Mouse (Mus musculus) small intestine, adult 2 months (tissue): ENCODE measurements around the gene Lfng. TPM values are rescaled to one million over a fixed set of nuclear protein-coding genes. Genes with fewer than 3 reads are reported as not detected.

Source experiments
- H3K27ac ChIP-seq: fragments of 200-500 bp; 2 replicates; pipeline ENCODE4 v1.5.1; 2012; ENCODE audit warnings: low read depth, low read length, control low read depth, inconsistent platforms; ENCODE audit not compliant: insufficient read depth
- H3K27me3 ChIP-seq: fragments of 200-500 bp; 2 replicates; pipeline ENCODE4 v1.6.1; 2012; ENCODE audit warnings: mild to moderate bottlenecking, moderate library complexity, low read length, inconsistent platforms; ENCODE audit not compliant: control insufficient read depth, insufficient read depth
- H3K36me3 ChIP-seq: fragments of 200-500 bp; 2 replicates; pipeline ENCODE4 v1.6.1; 2012; ENCODE audit warnings: mild to moderate bottlenecking, low read length, control low read depth, inconsistent platforms; ENCODE audit not compliant: control insufficient read depth, insufficient read depth
- H3K4me1 ChIP-seq: fragments of 200-500 bp; 2 replicates; pipeline ENCODE4 v1.6.1; 2012; ENCODE audit warnings: low read length, inconsistent platforms, mixed read lengths; ENCODE audit not compliant: control insufficient read depth, insufficient read depth, insufficient read length
- H3K4me3 ChIP-seq: fragments of 200-500 bp; 2 replicates; pipeline ENCODE4 v1.5.1; 2012; ENCODE audit warnings: low read depth, mild to moderate bottlenecking, control low read depth, inconsistent platforms, low read length, moderate library complexity
- CTCF ChIP-seq: fragments of 200-500 bp; IDR thresholded peaks from 2 replicates; pipeline ENCODE4 v1.5.1; 2012; ENCODE audit warnings: low read depth, mild to moderate bottlenecking, control low read depth, inconsistent platforms, low read length, moderate library complexity, mixed read lengths; ENCODE audit not compliant: insufficient replicate concordance, insufficient read length; ENCODE audit errors: extremely low read depth
- POLR2A ChIP-seq: fragments of 200-500 bp; IDR thresholded peaks from 2 replicates; pipeline ENCODE4 v1.6.1; 2012; ENCODE audit warnings: low read depth, mild to moderate bottlenecking, control low read depth, inconsistent platforms, low read length, moderate library complexity
- WGBS: fragments of 180-500 bp; shearing (Covaris S2); methylation state at CpG from one replicate; pipeline ENCODE4 v1.1.7; 2018; 5-methylcytosine and 5-hydroxymethylcytosine counted together
- polyA plus RNA-seq: library from polyadenylated mRNA; depleted of rRNA; stranded (reverse); fragments of >200 nt; gene quantifications from 2 replicates; pipeline ENCODE4 v1.2.3, GENCODE M21; 2012

The Lfng gene
- polyA plus RNA-seq, 1 experiment, result 29.9 TPM

- 84% methylated on average over 5 of the region's 5 CpGs for WGBS
- no peak overlapping the region for H3K4me3 ChIP-seq
- no peaks in the 10 kb centered on the region for H3K36me3 ChIP-seq
- H3K4me1 ChIP-seq, result peaks cover 8% of the 10 kb centered on the region
- no peaks in the 10 kb centered on the region for H3K27me3 ChIP-seq
- H3K27ac ChIP-seq, result no peak overlapping the region
- TF ChIP-seq POLR2A (no peak), CTCF (no peak)
These were observed 39.4 kb upstream of the Lfng start for GRCm38 (mm10) chr5:140567751-140568150.

- TF ChIP-seq CTCF (peak; percentile 79; the same call in 1 of the 2 replicates), POLR2A (no peak)
- H3K27ac ChIP-seq, result no peak overlapping the region
- 18% methylated on average over 10 of the region's 10 CpGs for WGBS
- no peaks in the 10 kb centered on the region for H3K36me3 ChIP-seq
- peaks cover 8% of the 10 kb centered on the region for H3K4me1 ChIP-seq
- H3K27me3 ChIP-seq, result no peaks in the 10 kb centered on the region
- H3K4me3 ChIP-seq, result no peak overlapping the region
These were observed 38.7 kb upstream of the Lfng start for GRCm38 (mm10) chr5:140568321-140568970.

DNA sequence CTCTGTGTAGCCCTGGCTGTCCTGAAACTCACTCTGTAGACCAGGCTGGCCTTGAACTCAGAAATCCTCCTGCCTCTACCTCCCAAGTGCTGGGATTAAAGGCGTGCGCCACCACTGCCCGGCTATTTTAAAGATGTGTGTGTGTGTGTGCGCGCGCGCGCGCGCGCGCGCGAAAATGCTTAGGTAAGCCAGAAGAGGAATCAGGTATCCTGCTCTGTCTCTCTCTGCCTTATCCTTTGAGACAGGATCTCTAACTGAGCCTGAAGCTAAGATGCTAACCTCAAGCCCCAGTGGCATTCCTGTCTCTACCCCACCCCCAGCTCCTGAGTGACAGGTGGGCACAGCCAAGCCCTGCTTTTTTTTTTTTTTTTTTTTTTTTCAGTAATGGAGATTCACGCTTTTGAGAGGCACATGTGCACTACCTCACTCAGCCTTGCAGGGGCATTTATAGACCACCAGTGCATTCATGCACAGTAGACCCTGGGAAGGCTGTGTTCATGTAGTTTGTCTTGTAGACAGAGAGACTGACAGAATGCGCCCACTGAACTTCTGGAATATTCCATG lies 38.0 kb upstream of the Lfng start:
- Histone ChIP-seq H3K36me3 (no peaks in the 10 kb centered on the region), H3K27me3 (no peaks in the 10 kb centered on the region), H3K4me1 (peaks cover 8% of the 10 kb centered on the region), H3K27ac (no peak overlapping the region), H3K4me3 (no peak overlapping the region)
- WGBS, result 79% methylated on average over 16 of the region's 16 CpGs
- TF ChIP-seq CTCF, result no peak
- TF ChIP-seq POLR2A, result no peak

GRCm38 (mm10) chr5:140570223-140570870 lies 36.8 kb upstream of the Lfng start:
- no peaks in the 10 kb centered on the region for H3K27me3 ChIP-seq
- H3K36me3 ChIP-seq, result no peaks in the 10 kb centered on the region
- WGBS, result 83% methylated on average over 13 of the region's 13 CpGs
- no peak overlapping the region for H3K27ac ChIP-seq
- H3K4me1 ChIP-seq, result peaks cover 9% of the 10 kb centered on the region
- H3K4me3 ChIP-seq, result no peak overlapping the region
- no peak for TF ChIP-seq POLR2A
- TF ChIP-seq CTCF, result no peak

DNA sequence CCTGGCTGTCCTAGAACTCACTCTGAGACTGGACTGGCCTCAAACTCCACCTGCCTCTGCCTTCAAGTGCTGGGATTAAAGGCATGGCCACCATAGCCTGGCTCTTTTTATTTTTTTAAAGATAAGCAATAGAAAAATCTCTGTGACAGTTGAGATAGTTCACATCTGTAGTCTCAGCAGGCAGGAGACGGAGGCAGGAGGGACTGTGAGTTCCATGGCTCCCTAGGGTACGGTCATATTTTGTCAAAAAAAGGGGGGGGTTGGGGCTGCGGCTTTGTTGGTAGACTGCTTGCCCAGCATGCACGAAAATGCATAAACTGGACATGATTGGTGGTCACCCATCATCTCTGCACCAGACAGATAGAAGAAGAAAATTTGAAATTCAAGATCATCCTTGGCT lies 35.9 kb upstream of the Lfng start:
- no peak for TF ChIP-seq POLR2A
- no peak for TF ChIP-seq CTCF

GRCm38 (mm10) chr5:140571673-140572072 lies 35.4 kb upstream of the Lfng start:
- 64% methylated on average over 10 of the region's 10 CpGs for WGBS
- no peak overlapping the region for H3K4me3 ChIP-seq

More for the DNA sequence above, 35.9 kb upstream of the Lfng start:
- 86% methylated on average over 4 of the region's 4 CpGs for WGBS
- H3K27me3 ChIP-seq, result no peaks in the 10 kb centered on the region
- H3K27ac ChIP-seq, result no peak overlapping the region
- no peak overlapping the region for H3K4me3 ChIP-seq
- H3K4me1 ChIP-seq, result peaks cover 10% of the 10 kb centered on the region
- no peaks in the 10 kb centered on the region for H3K36me3 ChIP-seq

DNA sequence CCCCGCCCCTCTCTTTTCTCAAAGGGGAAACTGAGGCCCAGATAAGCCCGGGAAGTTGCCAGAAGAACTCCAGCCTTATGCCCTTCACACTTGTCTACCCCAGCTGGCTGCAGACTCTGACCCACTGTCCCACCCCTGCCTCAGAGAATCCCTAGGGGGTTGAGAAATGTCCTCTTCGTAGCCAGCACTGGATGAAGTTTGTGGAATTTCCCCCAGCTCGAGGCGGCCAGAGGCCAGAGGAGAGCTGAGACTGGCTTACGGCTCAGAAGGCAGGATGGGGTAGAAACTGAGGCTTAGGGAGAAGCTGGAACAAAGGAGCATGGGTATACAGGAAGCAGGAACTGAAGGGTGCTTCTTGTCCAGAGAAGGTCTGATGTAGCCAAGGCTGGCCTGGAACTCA lies 34.5 kb upstream of the Lfng start:
- 76% methylated on average over 6 of the region's 6 CpGs for WGBS
- Histone ChIP-seq H3K4me3 (no peak overlapping the region), H3K27ac (no peak overlapping the region), H3K27me3 (no peaks in the 10 kb centered on the region), H3K4me1 (peaks cover 4% of the 10 kb centered on the region; the same call in 1 of the 2 replicates), H3K36me3 (no peaks in the 10 kb centered on the region)
- TF ChIP-seq POLR2A (no peak), CTCF (no peak)

More at GRCm38 (mm10) chr5:140571673-140572072, 35.4 kb upstream of the Lfng start:
- Histone ChIP-seq H3K27me3 (no peaks in the 10 kb centered on the region), H3K27ac (no peak overlapping the region), H3K36me3 (no peaks in the 10 kb centered on the region), H3K4me1 (peaks cover 10% of the 10 kb centered on the region)
- TF ChIP-seq CTCF (no peak), POLR2A (no peak)
